Mouse (Mus musculus) kidney, adult 2 months (tissue): Measurements from ENCODE around the gene Trim59.

ENCODE experiments used
- CTCF ChIP-seq: fragments of 200-500 bp; conservative IDR thresholded peaks from 2 replicates; pipeline ENCODE4 v1.5.1; 2011; ENCODE audit warnings: low read depth, mild to moderate bottlenecking, control low read depth, low read length, moderate library complexity, mixed read lengths; ENCODE audit not compliant: insufficient read depth, insufficient read length
- POLR2A ChIP-seq: fragments of 200-500 bp; IDR thresholded peaks from one replicate; pipeline ENCODE4 v1.6.1; 2011; ENCODE audit warnings: low read depth, low read length, control low read depth

- TF ChIP-seq CTCF (no peak), POLR2A (no peak)
Measured at GRCm38 (mm10) chr3:69060672-69061071, 16.1 kb upstream of the Trim59 start.
